Mouse (Mus musculus): ENCODE measurements around the gene Syce3. TPM values are rescaled to one million over a fixed set of nuclear protein-coding genes. Genes with fewer than 3 reads are reported as not detected.

Gene Syce3
- polyA plus RNA-seq, 1 experiment from 2014 or later: not detected

DNA sequence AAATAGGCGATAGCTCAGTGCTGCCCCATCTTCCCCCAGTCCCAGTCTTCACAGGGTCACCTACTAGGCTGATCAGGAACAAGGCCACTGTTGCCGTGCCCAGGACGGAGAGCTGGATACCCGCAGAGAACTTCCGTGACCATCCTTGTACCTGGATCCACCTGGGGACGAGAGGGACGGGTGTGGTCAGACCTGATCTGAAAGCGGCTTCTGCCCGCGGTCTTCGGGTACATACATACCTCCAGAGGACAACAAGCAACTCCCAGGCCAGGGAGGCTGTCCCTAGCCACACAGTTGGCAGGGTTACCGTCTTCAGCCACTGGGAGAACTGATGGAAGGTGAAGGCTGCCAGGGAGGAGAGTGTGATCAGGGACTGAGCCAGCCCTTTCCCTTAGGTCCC, 57.5 kb downstream of the Syce3 start:
- H3K4me1 ChIP-seq (ENCODE audit: control insufficient read depth in 2 of 2, insufficient read depth in 2 of 2, low read length in 2 of 2): peaks cover 7 to 26% of the 10 kb centered on the region in 2 experiments
- H3K36me3 ChIP-seq (ENCODE audit: control insufficient read depth, insufficient read depth, low read length): peaks cover 49% of the 10 kb centered on the region
- no peaks in the 10 kb centered on the region for H3K27me3 ChIP-seq (ENCODE audit: control insufficient read depth, insufficient read depth, low read length)
- WGBS: 93% methylated on average over 12 of the region's 12 CpGs
- H3K27ac ChIP-seq (replicated peaks in 1 of 2; ENCODE audit: control insufficient read depth in 1 of 2, insufficient read depth in 1 of 2, low read depth in 2 of 2, low read length in 2 of 2): no peak overlapping the region
- H3K4me2 ChIP-seq (ENCODE audit: low read length): no peak overlapping the region
- H3K9ac ChIP-seq (ENCODE audit: low read length): no peak overlapping the region
- H3K9me3 ChIP-seq (ENCODE audit: control insufficient read depth, low read length): no peaks in the 10 kb centered on the region
- no peak overlapping the region for H3K4me3 ChIP-seq (ENCODE audit: control insufficient read depth in 1 of 2, insufficient read depth in 1 of 2, low read depth in 1 of 2, low read length in 2 of 2)
- ATAC-seq (ENCODE audit: insufficient number of reproducible peaks, insufficient read depth, low FRiP score, low read depth): no peak

- Histone ChIP-seq H3K4me1 (ENCODE audit: control insufficient read depth in 2 of 2, insufficient read depth in 2 of 2, low read length in 2 of 2) (peaks cover 7 to 22% of the 10 kb centered on the region in 2 experiments), H3K27ac (replicated peaks in 1 of 2; ENCODE audit: control insufficient read depth in 1 of 2, insufficient read depth in 1 of 2, low read depth in 2 of 2, low read length in 2 of 2) (no peak overlapping the region), H3K27me3 (ENCODE audit: control insufficient read depth, insufficient read depth, low read length) (no peaks in the 10 kb centered on the region), H3K36me3 (ENCODE audit: control insufficient read depth, insufficient read depth, low read length) (peaks cover 49% of the 10 kb centered on the region), H3K4me2 (ENCODE audit: low read length) (no peak overlapping the region), H3K9ac (ENCODE audit: low read length) (no peak overlapping the region), H3K9me3 (ENCODE audit: control insufficient read depth, low read length) (no peaks in the 10 kb centered on the region), H3K4me3 (ENCODE audit: control insufficient read depth in 1 of 2, insufficient read depth in 1 of 2, low read depth in 1 of 2, low read length in 2 of 2) (no peak overlapping the region)
- no peak for ATAC-seq (ENCODE audit: insufficient number of reproducible peaks, insufficient read depth, low FRiP score, low read depth)
- 96% methylated on average over 14 of the region's 14 CpGs for WGBS
Observed at GRCm38 (mm10) chr15:89352054-89352453, 58.2 kb downstream of the Syce3 start.

- Histone ChIP-seq H3K9me3 (ENCODE audit: control insufficient read depth, low read length) (no peaks in the 10 kb centered on the region), H3K27ac (replicated peaks in 1 of 2; ENCODE audit: control insufficient read depth in 1 of 2, insufficient read depth in 1 of 2, low read depth in 2 of 2, low read length in 2 of 2) (peak overlapping the region in 1 of 2 experiments; percentile 30; a peak in 1 of 4 replicates), H3K4me3 (ENCODE audit: control insufficient read depth in 1 of 2, insufficient read depth in 1 of 2, low read depth in 1 of 2, low read length in 2 of 2) (no peak overlapping the region), H3K36me3 (ENCODE audit: control insufficient read depth, insufficient read depth, low read length) (peaks cover 49% of the 10 kb centered on the region), H3K4me1 (ENCODE audit: control insufficient read depth in 2 of 2, insufficient read depth in 2 of 2, low read length in 2 of 2) (peaks cover 7 to 14% of the 10 kb centered on the region in 2 experiments), H3K9ac (ENCODE audit: low read length) (no peak overlapping the region), H3K4me2 (ENCODE audit: low read length) (no peak overlapping the region), H3K27me3 (ENCODE audit: control insufficient read depth, insufficient read depth, low read length) (no peaks in the 10 kb centered on the region)
- WGBS: 71% methylated on average over 15 of the region's 15 CpGs
- ATAC-seq (ENCODE audit: insufficient number of reproducible peaks, insufficient read depth, low FRiP score, low read depth): no peak
Observed at GRCm38 (mm10) chr15:89351302-89351701, 59.0 kb downstream of the Syce3 start.

- no peak overlapping the region for H3K4me3 ChIP-seq (ENCODE audit: control insufficient read depth in 1 of 2, insufficient read depth in 1 of 2, low read depth in 1 of 2, low read length in 2 of 2)
- H3K4me2 ChIP-seq (ENCODE audit: low read length): no peak overlapping the region
- H3K9ac ChIP-seq (ENCODE audit: low read length): no peak overlapping the region
- no peak for ATAC-seq (ENCODE audit: insufficient number of reproducible peaks, insufficient read depth, low FRiP score, low read depth)
- no peaks in the 10 kb centered on the region for H3K27me3 ChIP-seq (ENCODE audit: control insufficient read depth, insufficient read depth, low read length)
- H3K27ac ChIP-seq (replicated peaks in 1 of 2; ENCODE audit: control insufficient read depth in 1 of 2, insufficient read depth in 1 of 2, low read depth in 2 of 2, low read length in 2 of 2): peak overlapping the region in 1 of 2 experiments; percentile 30; a peak in 2 of 4 replicates
- 74% methylated on average over 5 of the region's 5 CpGs for WGBS
- peaks cover 7 to 14% of the 10 kb centered on the region in 2 experiments for H3K4me1 ChIP-seq (ENCODE audit: control insufficient read depth in 2 of 2, insufficient read depth in 2 of 2, low read length in 2 of 2)
- H3K9me3 ChIP-seq (ENCODE audit: control insufficient read depth, low read length): no peaks in the 10 kb centered on the region
- peaks cover 49% of the 10 kb centered on the region for H3K36me3 ChIP-seq (ENCODE audit: control insufficient read depth, insufficient read depth, low read length)
Observed at GRCm38 (mm10) chr15:89350447-89350846, 59.9 kb downstream of the Syce3 start.

- no peak overlapping the region for H3K4me2 ChIP-seq (ENCODE audit: low read length)
- H3K27me3 ChIP-seq (ENCODE audit: control insufficient read depth, insufficient read depth, low read length): no peaks in the 10 kb centered on the region
- no peaks in the 10 kb centered on the region for H3K36me3 ChIP-seq (ENCODE audit: control insufficient read depth, insufficient read depth, low read length)
- no peaks in the 10 kb centered on the region for H3K9me3 ChIP-seq (ENCODE audit: control insufficient read depth, low read length)
- 83% methylated on average over 3 of the region's 3 CpGs for WGBS
- no peaks in the 10 kb centered on the region for H3K4me1 ChIP-seq (ENCODE audit: control insufficient read depth in 2 of 2, insufficient read depth in 2 of 2, low read length in 2 of 2)
- no peak overlapping the region for H3K4me3 ChIP-seq (ENCODE audit: control insufficient read depth in 1 of 2, insufficient read depth in 1 of 2, low read depth in 1 of 2, low read length in 2 of 2)
- H3K27ac ChIP-seq (replicated peaks in 1 of 2; ENCODE audit: control insufficient read depth in 1 of 2, insufficient read depth in 1 of 2, low read depth in 2 of 2, low read length in 2 of 2): no peak overlapping the region
- ATAC-seq (ENCODE audit: insufficient number of reproducible peaks, insufficient read depth, low FRiP score, low read depth): no peak
- no peak overlapping the region for H3K9ac ChIP-seq (ENCODE audit: low read length)
Observed at GRCm38 (mm10) chr15:89343325-89343724, 67.0 kb downstream of the Syce3 start.

DNA sequence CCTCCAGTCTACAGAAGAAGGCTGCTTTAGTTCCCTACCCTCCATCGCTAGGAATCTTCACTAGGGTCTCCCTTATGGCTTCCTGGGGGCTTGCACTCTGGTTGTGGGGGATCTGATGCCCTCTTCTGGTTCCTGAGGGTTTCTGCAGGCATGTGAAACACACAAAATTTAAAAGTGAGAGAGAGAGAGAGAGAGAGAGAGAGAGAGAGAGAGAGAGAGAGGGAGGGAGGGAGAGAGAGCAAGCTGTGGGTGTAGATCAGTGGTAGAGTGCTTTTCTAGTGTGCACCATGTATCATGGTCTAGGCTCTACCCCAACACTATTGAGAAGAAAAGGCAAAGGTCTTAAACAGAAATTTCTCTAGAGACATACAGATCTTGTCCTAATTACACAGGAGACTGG, 68.6 kb downstream of the Syce3 start:
- H3K9me3 ChIP-seq (ENCODE audit: control insufficient read depth, low read length): no peaks in the 10 kb centered on the region
- H3K27me3 ChIP-seq (ENCODE audit: control insufficient read depth, insufficient read depth, low read length): no peaks in the 10 kb centered on the region
- H3K4me3 ChIP-seq (ENCODE audit: control insufficient read depth in 1 of 2, insufficient read depth in 1 of 2, low read depth in 1 of 2, low read length in 2 of 2): no peak overlapping the region
- WGBS: 47% methylated on average over 1 of the region's 1 CpGs
- H3K27ac ChIP-seq (replicated peaks in 1 of 2; ENCODE audit: control insufficient read depth in 1 of 2, insufficient read depth in 1 of 2, low read depth in 2 of 2, low read length in 2 of 2): no peak overlapping the region
- H3K9ac ChIP-seq (ENCODE audit: low read length): no peak overlapping the region
- H3K4me1 ChIP-seq (ENCODE audit: control insufficient read depth in 2 of 2, insufficient read depth in 2 of 2, low read length in 2 of 2): no peaks in the 10 kb centered on the region
- no peaks in the 10 kb centered on the region for H3K36me3 ChIP-seq (ENCODE audit: control insufficient read depth, insufficient read depth, low read length)
- ATAC-seq (ENCODE audit: insufficient number of reproducible peaks, insufficient read depth, low FRiP score, low read depth): no peak
- no peak overlapping the region for H3K4me2 ChIP-seq (ENCODE audit: low read length)

Other genes with a start within 250 kb of the Syce3 start
- 87.4 and 99.3 TPM in 2 replicates for gene Plxnb2, start 229.7 kb downstream of the Syce3 start, polyA plus RNA-seq (2014; fragmentation: Nextera tagmentation; extraction: Ambion mirVana)
- gene Dennd6b, start 214.0 kb downstream of the Syce3 start, polyA plus RNA-seq (2014; fragmentation: Nextera tagmentation; extraction: Ambion mirVana): 14.8 and 16.6 TPM in 2 replicates
- gene Ppp6r2, start 198.9 kb downstream of the Syce3 start, polyA plus RNA-seq (2014; fragmentation: Nextera tagmentation; extraction: Ambion mirVana): 21.9 and 22.9 TPM in 2 replicates
- gene Sbf1, start 95.2 kb downstream of the Syce3 start, polyA plus RNA-seq (2014; fragmentation: Nextera tagmentation; extraction: Ambion mirVana): 38.2 and 45.1 TPM in 2 replicates
- gene Adm2, start 87.8 kb downstream of the Syce3 start, polyA plus RNA-seq (2014; fragmentation: Nextera tagmentation; extraction: Ambion mirVana): 0.20 and 0.40 TPM in 2 replicates
- not detected in 2 replicates for gene Miox, start 76.1 kb downstream of the Syce3 start, polyA plus RNA-seq (2014; fragmentation: Nextera tagmentation; extraction: Ambion mirVana)
- 33.5 and 36.2 TPM in 2 replicates for gene Lmf2, start 54.8 kb downstream of the Syce3 start, polyA plus RNA-seq (2014; fragmentation: Nextera tagmentation; extraction: Ambion mirVana)
- gene Ncaph2, start 54.8 kb downstream of the Syce3 start, polyA plus RNA-seq (2014; fragmentation: Nextera tagmentation; extraction: Ambion mirVana): 95.0 and 97.6 TPM in 2 replicates
- 7.9 and 9.4 TPM in 2 replicates for gene Sco2, start 36.7 kb downstream of the Syce3 start, polyA plus RNA-seq (2014; fragmentation: Nextera tagmentation; extraction: Ambion mirVana)
- 1.2 and 1.6 TPM in 2 replicates for gene Tymp, start 33.5 kb downstream of the Syce3 start, polyA plus RNA-seq (2014; fragmentation: Nextera tagmentation; extraction: Ambion mirVana)
- gene Odf3b, start 31.2 kb downstream of the Syce3 start, polyA plus RNA-seq (2014; fragmentation: Nextera tagmentation; extraction: Ambion mirVana): 0.36 and 0.76 TPM in 2 replicates
- not detected in 2 replicates for gene Klhdc7b, start 25.6 kb downstream of the Syce3 start, polyA plus RNA-seq (2014; fragmentation: Nextera tagmentation; extraction: Ambion mirVana)
- gene Cpt1b, start 15.4 kb upstream of the Syce3 start, polyA plus RNA-seq (2014; fragmentation: Nextera tagmentation; extraction: Ambion mirVana): 190 and 218 TPM in 2 replicates
- 3.1 and 3.2 TPM in 2 replicates for gene C730034F03Rik, start 19.1 kb upstream of the Syce3 start, polyA plus RNA-seq (2014; fragmentation: Nextera tagmentation; extraction: Ambion mirVana)
- 0.53 and 0.59 TPM in 2 replicates for gene Gm44502, start 19.2 kb upstream of the Syce3 start, polyA plus RNA-seq (2014; fragmentation: Nextera tagmentation; extraction: Ambion mirVana)
- gene Chkb, start 19.4 kb upstream of the Syce3 start, polyA plus RNA-seq (2014; fragmentation: Nextera tagmentation; extraction: Ambion mirVana): 68.9 and 75.0 TPM in 2 replicates
- 0.41 and 0.42 TPM in 2 replicates for gene Mapk8ip2, start 43.4 kb upstream of the Syce3 start, polyA plus RNA-seq (2014; fragmentation: Nextera tagmentation; extraction: Ambion mirVana)
- gene Arsa, start 66.9 kb upstream of the Syce3 start, polyA plus RNA-seq (2014; fragmentation: Nextera tagmentation; extraction: Ambion mirVana): 12.5 and 14.1 TPM in 2 replicates
- 2.2 and 2.4 TPM in 2 replicates for gene Shank3, start 89.1 kb upstream of the Syce3 start, polyA plus RNA-seq (2014; fragmentation: Nextera tagmentation; extraction: Ambion mirVana)
- 0.39 and 0.49 TPM in 2 replicates for gene Acr, start 157.8 kb upstream of the Syce3 start, polyA plus RNA-seq (2014; fragmentation: Nextera tagmentation; extraction: Ambion mirVana)
- gene Rabl2, start 181.4 kb upstream of the Syce3 start, polyA plus RNA-seq (2014; fragmentation: Nextera tagmentation; extraction: Ambion mirVana): 17.2 and 20.3 TPM in 2 replicates